Mouse (Mus musculus) kidney, embryonic 14.5 days (tissue): ENCODE data around the gene Srrm4. TPM values are rescaled to one million over a fixed set of nuclear protein-coding genes. Genes with fewer than 3 reads are reported as not detected.
A peak's percentile ranks its signal among the peaks of the same experiment; 100 is the strongest.

Experiments used
- ATAC-seq: fragments of 200-750 bp; cut with Nextera tagmentation; 2 replicates; pipeline ENCODE4 v1.8.0; 2017; ENCODE audit warnings: moderate number of reproducible peaks, mild to moderate bottlenecking, moderate TSS enrichment, moderate library complexity; ENCODE audit not compliant: low FRiP score, low TSS enrichment
- H3K27ac ChIP-seq: fragments of 300-500 bp; sonication (generic); 2 replicates; pipeline ENCODE4 v1.5.1; 2014; ENCODE audit warnings: low read depth, mild to moderate bottlenecking, low read length, moderate library complexity, mixed read lengths
- H3K27me3 ChIP-seq: fragments of 300-500 bp; sonication (generic); 2 replicates; pipeline ENCODE4 v1.6.1; 2014; ENCODE audit warnings: mild to moderate bottlenecking, low read length; ENCODE audit not compliant: control insufficient read depth, insufficient read depth
- H3K36me3 ChIP-seq: fragments of 300-500 bp; sonication (generic); 2 replicates; pipeline ENCODE4 v1.6.1; 2014; ENCODE audit warnings: low read length, mixed read lengths; ENCODE audit not compliant: control insufficient read depth, insufficient read depth
- H3K4me1 ChIP-seq: fragments of 300-500 bp; sonication (generic); 2 replicates; pipeline ENCODE4 v1.6.1; 2014; ENCODE audit warnings: low read length, mixed read lengths; ENCODE audit not compliant: control insufficient read depth, insufficient read depth
- H3K4me2 ChIP-seq: fragments of 300-500 bp; sonication (generic); replicated peaks from 2 replicates; pipeline ENCODE4 v1.6.1; 2014; ENCODE audit warnings: low read depth, mild to moderate bottlenecking, low read length
- H3K4me3 ChIP-seq: fragments of 300-500 bp; sonication (generic); 2 replicates; pipeline ENCODE4 v1.5.1; 2014; ENCODE audit warnings: mild to moderate bottlenecking, low read length
- H3K9ac ChIP-seq: fragments of 300-500 bp; sonication (generic); 2 replicates; pipeline ENCODE4 v1.6.1; 2014; ENCODE audit warnings: low read depth, mild to moderate bottlenecking, low read length, moderate library complexity
- H3K9me3 ChIP-seq: fragments of 300-500 bp; sonication (generic); 2 replicates; pipeline ENCODE4 v1.6.1; 2016; ENCODE audit warnings: low read length; ENCODE audit not compliant: control insufficient read depth
- WGBS: fragments of 180-500 bp; shearing (Covaris S2); extraction: QIAGEN DNeasy Blood & Tissue Kit; methylation state at CpG from one replicate; pipeline ENCODE4 v1.1.7; 2014; 5-methylcytosine and 5-hydroxymethylcytosine counted together
- polyA plus RNA-seq: library from polyadenylated mRNA; unstranded; fragments of >200 nt; fragmentation: Nextera tagmentation; extraction: Ambion mirVana; gene quantifications from 2 replicates; pipeline ENCODE4 v1.2.1, GENCODE M21; 2014

The Srrm4 gene
- polyA plus RNA-seq, 1 experiment from 2014 or later = 0.32 TPM

- Histone ChIP-seq H3K9me3 (no peaks in the 10 kb centered on the region), H3K4me2 (peak overlapping the region; percentile 24), H3K4me1 (peaks cover 9% of the 10 kb centered on the region; the same call in 1 of the 2 replicates), H3K4me3 (no peak overlapping the region), H3K27me3 (no peaks in the 10 kb centered on the region), H3K36me3 (no peaks in the 10 kb centered on the region), H3K9ac (peak overlapping the region; percentile 18; the same call in 1 of the 2 replicates), H3K27ac (0 out of 2 replicates have a peak overlapping the region, but pooled peaks have one; percentile 51)
- WGBS = 23% methylated on average over 6 of the region's 6 CpGs
- ATAC-seq = no peak
These were observed 170.8 kb downstream of the Srrm4 start for GRCm38 (mm10) chr5:116420759-116421225.

DNA sequence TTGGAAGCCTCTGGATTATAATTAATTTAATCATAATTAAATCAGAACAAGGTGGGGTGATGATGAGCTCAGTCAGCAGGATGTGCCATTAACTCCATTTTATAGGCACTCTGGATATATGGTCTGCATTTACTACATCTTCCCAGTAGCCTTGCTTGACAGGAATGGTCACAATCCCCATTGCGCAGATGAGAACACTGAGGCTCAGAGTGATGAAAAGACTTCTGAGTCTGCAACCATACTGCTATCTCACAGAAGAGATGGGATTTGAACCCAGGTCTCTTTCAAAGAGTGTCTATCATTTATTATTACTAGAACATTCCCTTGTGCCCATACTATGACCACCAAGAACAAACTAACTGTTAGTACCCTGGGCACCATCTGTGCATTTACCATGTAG, 171.4 kb downstream of the Srrm4 start:
- Histone ChIP-seq H3K27ac (no peak overlapping the region), H3K9me3 (no peaks in the 10 kb centered on the region), H3K27me3 (no peaks in the 10 kb centered on the region), H3K4me3 (no peak overlapping the region), H3K36me3 (no peaks in the 10 kb centered on the region), H3K4me1 (peaks cover 9% of the 10 kb centered on the region; the same call in 1 of the 2 replicates), H3K4me2 (peak overlapping the region; percentile 24; the same call in 1 of the 2 replicates), H3K9ac (peak overlapping the region; percentile 18; the same call in 1 of the 2 replicates)
- ATAC-seq = no peak
- WGBS = 97% methylated on average over 1 of the region's 1 CpGs

DNA sequence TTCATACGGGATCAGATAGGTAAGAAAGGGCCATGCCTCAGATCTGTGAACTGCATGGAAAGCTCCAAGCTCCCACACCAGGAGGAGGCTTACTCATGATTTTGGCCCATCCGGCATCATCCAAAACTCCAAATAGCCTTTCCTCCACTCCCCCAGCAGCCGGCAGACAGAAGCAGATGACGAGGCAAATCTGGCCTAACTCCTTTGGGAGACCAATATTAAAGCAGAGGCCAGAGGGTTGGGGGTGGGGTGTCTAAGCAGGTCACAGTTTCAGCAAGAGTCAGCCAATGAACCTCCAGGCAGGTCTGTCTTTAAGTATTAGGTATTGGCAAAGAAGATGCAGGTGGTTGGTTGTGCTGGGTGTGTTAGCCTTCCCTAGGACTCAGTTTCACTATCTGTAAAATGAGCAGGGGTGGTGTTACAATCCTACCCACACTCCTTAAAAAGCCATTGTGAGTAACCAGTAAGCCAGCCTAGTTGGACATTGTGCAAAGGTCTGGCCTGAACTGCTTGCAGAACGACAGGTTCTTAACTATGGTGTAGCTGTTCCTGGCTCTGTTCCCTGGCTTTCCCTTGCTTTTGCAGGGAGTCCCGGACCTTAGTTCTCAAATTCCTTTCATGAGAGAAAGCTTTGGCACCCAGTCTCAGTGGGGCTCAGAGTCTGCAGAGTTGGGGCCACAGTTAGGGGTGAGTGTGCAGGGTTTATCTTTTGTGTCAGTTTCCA, 172.1 kb downstream of the Srrm4 start:
- no peak overlapping the region for H3K27ac ChIP-seq
- H3K4me1 ChIP-seq = peaks cover 9% of the 10 kb centered on the region; the same call in 1 of the 2 replicates
- no peaks in the 10 kb centered on the region for H3K36me3 ChIP-seq
- no peak overlapping the region for H3K4me2 ChIP-seq
- WGBS = 64% methylated on average over 6 of the region's 6 CpGs
- no peak for ATAC-seq
- no peak overlapping the region for H3K9ac ChIP-seq
- no peak overlapping the region for H3K4me3 ChIP-seq
- H3K9me3 ChIP-seq = no peaks in the 10 kb centered on the region
- H3K27me3 ChIP-seq = no peaks in the 10 kb centered on the region

- H3K27ac ChIP-seq = no peak overlapping the region
- no peak for ATAC-seq
- H3K36me3 ChIP-seq = no peaks in the 10 kb centered on the region
- H3K9ac ChIP-seq = no peak overlapping the region
- H3K4me2 ChIP-seq = no peak overlapping the region
- H3K4me3 ChIP-seq = no peak overlapping the region
- H3K4me1 ChIP-seq = 0 out of 2 replicates have a peak, but pooled peaks cover 3% of the 10 kb centered on the region
- H3K27me3 ChIP-seq = no peaks in the 10 kb centered on the region
- no peaks in the 10 kb centered on the region for H3K9me3 ChIP-seq
- 10% methylated on average over 5 of the region's 5 CpGs for WGBS
These were observed 175.4 kb downstream of the Srrm4 start for GRCm38 (mm10) chr5:116416208-116416607.

GRCm38 (mm10) chr5:116409689-116410590, 181.7 kb downstream of the Srrm4 start:
- 2% methylated on average over 16 of the region's 16 CpGs for WGBS
- no peak overlapping the region for H3K9ac ChIP-seq
- no peaks in the 10 kb centered on the region for H3K36me3 ChIP-seq
- peaks cover 16% of the 10 kb centered on the region for H3K4me1 ChIP-seq
- H3K4me2 ChIP-seq = no peak overlapping the region
- H3K27ac ChIP-seq = no peak overlapping the region
- H3K9me3 ChIP-seq = no peaks in the 10 kb centered on the region
- no peak overlapping the region for H3K4me3 ChIP-seq
- ATAC-seq = no peak
- no peaks in the 10 kb centered on the region for H3K27me3 ChIP-seq

GRCm38 (mm10) chr5:116408965-116409364, 182.7 kb downstream of the Srrm4 start:
- Histone ChIP-seq H3K9me3 (no peaks in the 10 kb centered on the region), H3K4me2 (no peak overlapping the region), H3K36me3 (no peaks in the 10 kb centered on the region), H3K9ac (no peak overlapping the region), H3K27ac (no peak overlapping the region), H3K27me3 (no peaks in the 10 kb centered on the region), H3K4me1 (peaks cover 13% of the 10 kb centered on the region), H3K4me3 (no peak overlapping the region)
- no peak for ATAC-seq
- 71% methylated on average over 9 of the region's 9 CpGs for WGBS

DNA sequence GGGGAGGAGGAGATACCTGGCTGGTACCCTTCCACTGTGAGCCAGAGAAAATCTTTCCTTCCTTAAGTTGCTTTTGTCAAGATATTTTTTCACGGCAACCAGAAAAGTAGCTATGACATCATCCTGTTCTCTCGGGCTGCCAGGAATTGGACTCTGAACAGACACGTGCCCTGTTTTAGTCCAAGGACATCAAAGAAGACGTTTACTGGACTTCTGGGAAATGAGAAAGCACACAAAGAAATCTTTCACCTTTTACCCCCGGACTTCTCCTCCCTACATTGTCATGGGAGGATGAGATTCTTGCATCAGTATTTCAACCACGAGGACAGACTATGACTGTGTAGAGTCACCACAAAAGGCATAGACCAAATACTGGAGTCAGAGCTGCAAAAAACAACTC, 183.7 kb downstream of the Srrm4 start:
- Histone ChIP-seq H3K9me3 (no peaks in the 10 kb centered on the region), H3K36me3 (no peaks in the 10 kb centered on the region), H3K4me3 (no peak overlapping the region), H3K27me3 (no peaks in the 10 kb centered on the region), H3K27ac (no peak overlapping the region), H3K4me2 (no peak overlapping the region), H3K4me1 (peaks cover 13% of the 10 kb centered on the region), H3K9ac (no peak overlapping the region)
- no peak for ATAC-seq
- WGBS = 41% methylated on average over 6 of the region's 6 CpGs

- no peak overlapping the region for H3K9ac ChIP-seq
- H3K4me2 ChIP-seq = no peak overlapping the region
- peaks cover 13% of the 10 kb centered on the region for H3K4me1 ChIP-seq
- WGBS = 35% methylated on average over 4 of the region's 4 CpGs
- no peak overlapping the region for H3K4me3 ChIP-seq
- no peak overlapping the region for H3K27ac ChIP-seq
- H3K27me3 ChIP-seq = no peaks in the 10 kb centered on the region
- no peaks in the 10 kb centered on the region for H3K9me3 ChIP-seq
- no peak for ATAC-seq
- no peaks in the 10 kb centered on the region for H3K36me3 ChIP-seq
These were observed 184.3 kb downstream of the Srrm4 start for GRCm38 (mm10) chr5:116407321-116407720.
